Mouse (Mus musculus) layer of hippocampus, adult 8-10 months (tissue): ENCODE data around the gene Jup. TPM values are rescaled to one million over a fixed set of nuclear protein-coding genes. Genes with fewer than 3 reads are reported as not detected.
A peak's percentile ranks its signal among the peaks of the same experiment; 100 is the strongest.

Experiments used
- DNase-seq, 2 experiments: peaks; one replicate each; pipeline ENCODE4 v3.0.0; 2022; ENCODE audit warnings: low spot score in 2 of 2
- total RNA-seq, 4 experiments: library from RNA; stranded (reverse); gene quantifications; 2 replicates each; pipeline ENCODE4 v1.2.4; 2022

Jup gene
- total RNA-seq: 10 to 100 TPM; 37.5 to 40.7 (median 39.8) TPM

- DNase-seq: peak; percentile 100
Observed at GRCm38 (mm10) chr11:100397600-100398389, at the start of gene Jup. Gene Jup, minus strand, starts transcription at chr11:100397763.

GRCm38 (mm10) chr11:100442625-100443024 is 45.1 kb upstream of the Jup start:
- DNase-seq: no peak

GRCm38 (mm10) chr11:100441797-100442196 is 44.2 kb upstream of the Jup start, which contains the start of the genes Nt5c3b and Klhl10:
Gene Nt5c3b, minus strand, starts transcription at chr11:100441808.
Gene Klhl10, plus strand, starts transcription at chr11:100441917.
- no peak for DNase-seq

GRCm38 (mm10) chr11:100440691-100441522 is 43.3 kb upstream of the Jup start:
- peak; percentile 69 to 80 for DNase-seq

- no peak for DNase-seq
Observed at GRCm38 (mm10) chr11:100437901-100438300, 40.3 kb upstream of the Jup start.

GRCm38 (mm10) chr11:100435678-100436246 is 38.2 kb upstream of the Jup start:
- DNase-seq: no peak

GRCm38 (mm10) chr11:100432002-100432401 is 34.4 kb upstream of the Jup start:
- DNase-seq: no peak

- DNase-seq: no peak
Observed at GRCm38 (mm10) chr11:100430052-100430451, 32.5 kb upstream of the Jup start.

- no peak for DNase-seq
Observed at GRCm38 (mm10) chr11:100428612-100429199, 31.1 kb upstream of the Jup start.

- no peak for DNase-seq
Observed at GRCm38 (mm10) chr11:100426820-100427219, 29.3 kb upstream of the Jup start.

- peak in 1 of 2 experiments; percentile 76 for DNase-seq
Observed at GRCm38 (mm10) chr11:100425851-100426250, 28.3 kb upstream of the Jup start.

GRCm38 (mm10) chr11:100423836-100424235 is 26.3 kb upstream of the Jup start:
- no peak for DNase-seq

GRCm38 (mm10) chr11:100421537-100421936 is 24.0 kb upstream of the Jup start:
- no peak for DNase-seq

- DNase-seq: no peak
Observed at GRCm38 (mm10) chr11:100414914-100415822, 17.6 kb upstream of the Jup start, which contains the start of gene Fkbp10. Gene Fkbp10, plus strand, starts transcription at chr11:100415697.

GRCm38 (mm10) chr11:100414021-100414913 is 16.7 kb upstream of the Jup start, which contains the start of gene P3h4:
Gene P3h4, minus strand, starts transcription at chr11:100414836.
- DNase-seq: peak in 1 of 2 experiments; percentile 74

- DNase-seq: no peak
Observed at GRCm38 (mm10) chr11:100413541-100413940, 16.0 kb upstream of the Jup start.

- DNase-seq: no peak
Observed at GRCm38 (mm10) chr11:100411736-100412135, 14.2 kb upstream of the Jup start.

GRCm38 (mm10) chr11:100409686-100410085 is 12.1 kb upstream of the Jup start:
- no peak for DNase-seq

GRCm38 (mm10) chr11:100408835-100409462 is 11.4 kb upstream of the Jup start:
- DNase-seq: no peak
